Mouse (Mus musculus) cerebellum, adult 9-10 months (tissue): ENCODE data around the gene Rab11fip5.

Experiments used
- DNase-seq: peaks from one replicate; pipeline ENCODE4 v3.0.0; 2022

Rab11fip5 gene

GRCm38 (mm10) chr6:85373951-85374733 lies at the start of gene Rab11fip5:
TSS of gene Rab11fip5 (minus strand) at chr6:85374634.
- no peak for DNase-seq

DNA sequence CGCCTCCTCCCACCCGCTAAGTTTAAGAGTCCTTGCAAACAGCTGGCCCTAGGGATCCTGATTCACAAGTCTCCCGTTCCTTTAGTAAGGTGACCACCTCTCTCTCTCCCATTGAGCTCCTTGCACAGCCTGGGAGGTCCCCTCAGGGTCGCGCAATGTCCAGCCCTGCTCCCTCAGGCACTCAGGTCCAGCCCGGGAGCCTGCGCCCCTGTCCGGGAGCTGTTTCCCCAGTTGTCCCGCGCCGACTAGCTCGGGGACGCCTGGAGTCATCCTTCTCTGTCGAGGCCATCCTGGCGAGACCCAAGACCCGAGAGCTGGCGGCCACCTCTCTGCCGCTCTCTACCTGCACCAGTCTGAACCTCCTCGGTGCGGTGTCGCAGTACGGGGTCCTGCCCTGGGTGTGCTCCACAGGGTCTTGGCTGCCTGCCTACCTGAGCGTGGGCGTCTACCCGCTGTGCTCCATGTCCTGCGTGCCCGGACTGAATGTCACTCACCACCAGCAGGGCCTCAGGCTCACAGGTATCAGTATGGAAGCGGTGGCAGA lies 49.5 kb upstream of the Rab11fip5 start, which contains the start of gene Noto:
Noto (plus strand) TSS at position 51 of the 544 bp plus-strand sequence.
- no peak for DNase-seq

DNA sequence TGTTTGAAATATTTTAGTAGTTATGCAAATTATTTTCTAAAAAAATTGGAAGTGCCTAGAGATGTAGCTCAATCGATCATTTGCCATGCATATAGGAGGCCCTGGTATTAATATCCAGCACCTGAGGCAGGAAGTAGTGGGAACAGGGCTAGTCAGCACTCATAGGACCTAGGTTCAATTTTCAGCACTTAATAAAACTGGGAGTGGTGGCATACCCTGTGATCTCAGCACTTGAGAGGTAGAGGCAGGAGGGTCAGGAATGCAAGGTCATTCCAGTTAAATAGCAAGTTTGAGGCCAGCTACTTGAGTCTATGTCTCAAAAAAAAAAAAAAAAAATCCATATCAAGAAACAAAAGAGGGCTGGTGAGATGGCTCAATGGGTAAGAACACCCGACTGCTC lies 44.7 kb upstream of the Rab11fip5 start:
- DNase-seq, result no peak

GRCm38 (mm10) chr6:85415829-85416228 lies 41.4 kb upstream of the Rab11fip5 start:
- DNase-seq, result no peak

DNA sequence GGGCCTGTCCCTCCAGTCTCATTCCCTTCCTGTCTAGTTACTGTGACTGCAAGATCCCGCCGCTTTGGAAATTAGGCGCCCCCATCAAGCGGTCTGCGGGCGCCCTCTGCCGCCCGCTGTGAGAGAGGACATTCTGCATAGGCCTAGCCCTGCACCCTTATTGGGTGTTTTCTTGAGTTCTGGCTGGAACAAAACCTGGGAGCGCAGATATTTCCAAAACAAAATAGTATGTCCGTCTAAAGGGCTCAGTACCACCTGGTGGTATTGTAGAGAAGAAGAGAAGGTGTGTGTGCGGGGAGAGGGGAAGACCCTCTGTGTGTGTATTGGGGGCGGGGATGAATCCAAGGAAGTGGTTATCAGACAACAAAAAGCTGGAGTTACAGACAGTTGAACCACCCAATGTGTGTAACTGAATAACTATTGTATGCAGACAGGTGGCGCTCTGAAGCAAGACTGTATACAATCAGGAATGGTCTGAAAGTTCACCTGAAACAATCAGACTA lies 36.4 kb upstream of the Rab11fip5 start:
- DNase-seq, result peak; percentile 27

- DNase-seq, result no peak
Observed at GRCm38 (mm10) chr6:85409003-85409402, 34.6 kb upstream of the Rab11fip5 start.

DNA sequence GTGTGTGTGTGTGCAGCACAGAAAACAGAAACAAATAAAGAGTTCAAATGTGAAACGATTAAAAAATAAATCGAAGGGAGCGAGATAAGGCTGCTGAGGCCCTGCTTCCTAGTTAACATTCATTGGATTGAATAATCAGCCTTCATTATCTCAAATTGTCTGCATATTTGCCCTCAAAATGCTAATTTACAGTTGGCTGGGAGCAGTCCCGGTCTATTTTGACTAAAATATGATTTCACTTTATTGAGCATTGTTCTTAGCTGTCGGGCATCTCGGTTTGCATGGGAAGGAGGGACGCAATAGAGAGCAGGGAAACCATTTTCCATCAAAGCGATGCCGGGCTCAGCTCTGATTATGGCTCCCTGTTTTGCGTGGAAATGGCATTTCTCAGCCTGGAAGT lies 28.6 kb upstream of the Rab11fip5 start:
- DNase-seq, result no peak

DNA sequence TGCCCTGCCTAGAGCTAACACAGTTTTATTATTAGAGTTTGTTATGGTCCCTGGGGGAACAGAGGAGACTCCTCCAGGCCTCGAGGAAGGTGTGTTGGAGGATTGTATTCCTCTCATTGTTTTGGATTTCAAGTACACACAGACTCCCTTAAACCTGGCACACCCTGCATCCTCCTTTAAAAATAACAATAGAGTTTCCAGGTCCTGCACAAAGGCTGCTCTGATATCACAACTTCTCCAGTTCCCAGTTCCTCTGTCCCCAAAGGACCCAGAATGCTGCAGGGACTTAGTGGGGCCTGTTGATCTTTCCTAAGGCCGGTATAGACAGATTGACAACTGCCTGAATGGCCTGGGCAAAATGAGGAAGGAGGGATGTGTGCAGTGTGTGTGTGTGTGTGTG lies 28.2 kb upstream of the Rab11fip5 start:
- no peak for DNase-seq

DNA sequence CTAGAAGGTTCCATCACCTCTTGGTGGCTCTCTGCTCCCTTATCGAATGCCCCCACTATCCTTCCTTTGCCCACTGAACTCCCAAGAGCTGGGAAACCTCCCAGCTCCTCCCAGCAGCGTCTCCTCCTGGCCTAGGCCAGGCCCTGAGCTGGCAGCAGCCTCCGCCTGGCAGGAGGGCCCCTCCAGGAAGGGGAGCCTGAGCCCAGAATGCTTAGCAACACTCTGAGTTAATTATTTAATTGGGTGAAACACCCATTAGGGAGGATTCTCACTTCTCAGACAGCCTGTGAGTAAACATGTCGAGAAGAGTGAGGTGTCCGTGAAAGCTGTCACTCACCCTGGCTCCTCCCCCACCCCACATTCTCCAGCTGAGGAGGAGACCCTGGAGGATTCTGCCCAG lies 25.3 kb upstream of the Rab11fip5 start:
- no peak for DNase-seq

GRCm38 (mm10) chr6:85397165-85397564 lies 22.7 kb upstream of the Rab11fip5 start:
- DNase-seq, result no peak

- no peak for DNase-seq
Observed at GRCm38 (mm10) chr6:85395360-85395759, 20.9 kb upstream of the Rab11fip5 start.

GRCm38 (mm10) chr6:85391803-85392202 lies 17.4 kb upstream of the Rab11fip5 start:
- peak; percentile 77 for DNase-seq

DNA sequence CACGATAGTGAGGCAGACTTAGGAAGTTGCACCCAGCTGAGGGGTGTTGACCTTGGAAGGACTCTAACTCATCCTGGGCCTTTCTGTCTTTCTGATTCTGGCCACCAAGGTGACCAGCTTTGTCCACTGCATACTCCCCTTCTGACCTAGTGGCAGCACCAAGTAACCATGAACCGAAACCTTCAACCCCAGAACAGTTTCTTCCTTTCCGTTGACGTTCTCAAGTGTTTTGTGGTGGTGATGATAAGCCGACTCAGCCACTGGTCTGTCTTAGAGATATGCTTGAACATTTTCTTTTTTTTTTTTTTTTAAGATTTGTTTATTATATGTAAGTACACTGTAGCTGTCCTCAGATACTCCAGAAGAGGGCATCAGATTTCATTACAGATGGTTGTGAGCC lies 14.2 kb upstream of the Rab11fip5 start:
- DNase-seq, result no peak

DNA sequence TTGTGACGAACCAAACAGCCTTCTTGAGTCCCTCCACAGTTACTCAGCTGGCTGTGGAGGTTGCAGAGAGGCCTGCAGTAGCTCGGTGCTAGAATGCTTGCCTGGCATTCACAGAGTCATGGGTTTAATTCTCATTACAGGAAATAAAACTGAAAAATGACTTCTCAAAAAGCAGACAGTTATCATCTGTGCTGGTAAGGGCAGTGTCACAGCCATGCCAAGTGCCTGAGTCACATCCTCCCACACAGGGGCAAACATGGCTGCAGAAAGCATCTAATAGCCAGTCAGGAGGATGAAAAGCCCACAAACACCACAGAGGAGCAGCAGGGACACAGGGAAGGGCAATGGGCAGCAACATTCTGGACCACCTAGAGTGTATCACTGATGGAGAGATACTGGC lies 8.4 kb upstream of the Rab11fip5 start:
- no peak for DNase-seq

GRCm38 (mm10) chr6:85381648-85382020 lies 7.2 kb upstream of the Rab11fip5 start:
- no peak for DNase-seq

DNA sequence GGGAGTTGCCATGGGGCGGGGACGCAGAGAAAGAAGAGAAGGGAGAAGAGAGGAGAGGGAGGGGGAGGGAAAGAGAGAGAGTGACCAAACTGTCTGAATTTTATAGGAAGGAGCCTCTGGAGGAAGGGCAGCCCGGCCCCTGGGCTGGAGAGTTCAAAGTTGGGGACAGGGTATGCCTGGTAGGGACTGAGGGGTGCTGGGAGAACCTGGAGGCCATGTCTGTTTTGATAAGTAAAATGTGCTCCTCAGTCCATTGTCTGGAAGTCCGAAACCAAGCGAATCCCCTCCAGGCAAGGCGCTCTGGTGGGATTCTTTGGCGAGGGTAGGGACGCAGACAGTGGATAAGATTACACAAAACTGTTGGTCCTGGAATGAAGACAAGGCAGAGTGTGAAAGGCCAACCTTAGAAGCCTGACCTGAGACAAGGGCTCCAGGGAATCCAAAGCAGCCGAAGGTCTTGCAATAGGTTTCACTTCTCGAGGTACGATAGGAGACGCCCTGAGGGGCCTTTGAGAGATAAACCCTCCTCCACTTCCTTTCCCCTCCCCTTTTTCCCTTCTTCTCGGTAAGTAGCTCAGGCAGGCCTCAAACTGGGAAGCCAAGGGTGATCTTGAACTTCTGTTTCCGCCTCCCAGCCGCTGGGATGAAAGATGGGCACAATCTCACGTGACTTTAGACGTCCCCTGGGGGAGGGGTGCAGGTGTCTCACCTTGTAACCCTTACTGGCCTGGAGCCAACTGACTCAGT lies 6.6 kb upstream of the Rab11fip5 start:
- DNase-seq, result peak; percentile 42

DNA sequence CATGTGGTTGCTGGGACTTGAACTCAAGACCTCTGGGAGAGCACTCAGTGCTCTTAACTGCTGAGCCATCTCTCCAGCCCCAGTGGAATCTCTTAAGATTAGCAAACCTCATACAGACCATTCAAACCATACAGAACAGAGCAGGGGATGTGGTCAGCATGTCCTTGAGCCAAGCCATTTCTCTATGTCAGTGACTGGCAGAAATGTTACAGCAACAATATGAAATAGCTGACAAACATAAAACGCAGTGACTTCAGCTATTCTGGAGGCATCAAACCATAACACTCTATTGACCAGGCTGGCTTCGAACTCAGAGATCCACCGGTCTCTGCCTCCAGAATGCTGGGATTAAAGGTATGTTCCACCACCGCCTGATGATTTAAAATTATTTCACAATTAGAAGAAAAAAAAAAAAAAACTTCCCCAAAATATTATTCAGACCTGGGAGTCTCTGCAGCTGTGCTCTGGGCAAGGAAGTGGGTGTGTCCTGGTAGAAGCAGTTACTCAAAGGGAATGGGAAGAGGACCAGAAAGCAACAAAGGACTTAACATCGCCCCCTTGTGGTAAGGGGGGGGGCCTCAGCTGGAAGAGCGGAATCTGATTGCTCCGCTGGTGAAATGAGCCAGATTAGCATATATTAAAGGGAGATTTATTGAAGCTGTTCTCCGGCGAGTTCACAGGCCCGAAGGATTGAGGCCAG lies 5.9 kb upstream of the Rab11fip5 start:
- DNase-seq, result peak; percentile 86

DNA sequence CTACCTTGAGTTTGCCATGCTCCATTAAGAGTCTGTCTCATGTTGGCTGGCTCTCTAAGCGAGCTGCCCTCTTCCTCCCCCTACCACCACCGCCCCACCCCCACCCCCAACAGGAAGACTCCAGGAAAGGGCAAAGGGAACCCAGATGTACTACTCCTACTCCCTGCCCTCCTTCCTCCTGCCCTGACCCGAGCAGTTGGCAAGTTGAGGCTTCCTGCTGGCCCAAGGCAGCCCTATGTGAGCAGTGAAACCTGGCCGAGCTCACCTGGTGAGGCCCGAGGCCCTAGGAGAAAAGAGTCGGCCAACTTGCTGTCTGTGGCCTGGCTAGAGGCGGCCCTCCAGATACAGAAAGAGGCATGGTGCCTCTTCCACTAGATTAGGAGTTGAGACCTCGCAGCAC lies 4.2 kb upstream of the Rab11fip5 start:
- no peak for DNase-seq

DNA sequence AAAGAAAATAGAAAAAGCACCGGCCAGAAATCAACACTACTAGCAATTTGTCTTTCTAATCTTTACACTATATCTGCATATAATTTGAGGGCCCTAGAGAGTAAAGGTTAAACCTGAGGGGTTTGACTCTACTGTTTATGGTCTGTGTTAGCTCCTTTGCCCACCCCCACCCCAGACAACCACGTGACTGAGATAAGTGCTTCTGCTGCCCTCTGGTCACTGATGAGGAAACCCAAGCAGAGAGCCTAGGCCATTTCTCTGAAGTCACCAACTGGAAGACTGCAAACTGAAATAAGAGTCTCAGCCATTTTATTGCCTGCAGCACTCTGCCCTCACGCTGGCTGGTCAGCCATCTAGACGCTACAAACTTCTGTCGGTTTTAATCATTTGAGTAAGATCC lies 3.4 kb upstream of the Rab11fip5 start:
- peak; percentile 20 for DNase-seq

GRCm38 (mm10) chr6:85377066-85377734 lies 2.8 kb upstream of the Rab11fip5 start:
- DNase-seq, result peak; percentile 23

GRCm38 (mm10) chr6:85374734-85375114 lies 290 bp upstream of the Rab11fip5 start:
- DNase-seq, result peak; percentile 98

- peak; percentile 39 for DNase-seq
Observed at GRCm38 (mm10) chr6:85373066-85373860, 1.2 kb downstream of the Rab11fip5 start.
